Mouse (Mus musculus) cerebellum, adult 11-12 months (tissue): ENCODE measurements at regions not wholly inside any gene's neighbourhood (a gene's known extent, or its start where the extent isn't known, plus 50 kb on each side); places are given as distances from the start of the nearest gene placed in this dataset.

ENCODE experiments used
- DNase-seq: peaks from one replicate; pipeline ENCODE4 v3.0.0; 2022

DNA sequence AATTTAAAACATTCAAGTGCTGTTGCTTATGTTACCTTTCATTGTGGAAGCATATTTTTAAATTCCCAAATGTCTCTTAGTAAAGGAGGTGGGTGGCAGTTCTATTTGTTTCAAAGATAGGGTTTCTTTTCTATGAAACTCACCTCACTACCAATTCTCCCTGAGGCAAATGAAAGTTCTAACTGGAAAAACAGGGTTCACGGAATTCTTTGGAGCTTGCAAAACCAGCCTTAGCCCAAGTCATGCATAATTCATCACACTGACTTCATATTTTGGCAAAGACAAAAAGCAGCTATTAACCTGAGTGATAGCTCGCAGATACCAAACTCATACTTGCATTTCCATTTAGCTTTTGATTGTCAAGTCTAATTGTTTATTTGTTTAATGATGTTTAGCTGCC is 73.8 kb downstream of the Dio2 start:
- DNase-seq = no peak

DNA sequence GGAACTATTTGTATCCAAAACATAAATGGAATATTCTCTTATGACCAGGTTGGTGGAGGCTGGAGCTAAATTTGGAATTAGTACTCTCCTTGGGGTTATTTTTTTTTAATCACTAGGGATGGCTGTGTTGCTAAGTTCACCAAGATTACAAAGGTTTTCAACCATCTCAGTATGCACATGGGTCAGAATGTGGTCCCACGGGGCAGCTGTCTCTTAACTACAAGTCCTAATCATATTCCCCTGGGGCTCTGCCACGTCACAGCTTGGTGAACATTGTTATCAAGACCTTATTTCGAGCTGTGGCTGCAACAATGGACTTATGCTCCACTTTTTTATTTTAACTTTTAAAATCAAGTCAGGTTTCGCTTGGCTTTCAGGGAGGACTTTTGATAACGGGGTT is 92.8 kb downstream of the Dio2 start:
- no peak for DNase-seq

DNA sequence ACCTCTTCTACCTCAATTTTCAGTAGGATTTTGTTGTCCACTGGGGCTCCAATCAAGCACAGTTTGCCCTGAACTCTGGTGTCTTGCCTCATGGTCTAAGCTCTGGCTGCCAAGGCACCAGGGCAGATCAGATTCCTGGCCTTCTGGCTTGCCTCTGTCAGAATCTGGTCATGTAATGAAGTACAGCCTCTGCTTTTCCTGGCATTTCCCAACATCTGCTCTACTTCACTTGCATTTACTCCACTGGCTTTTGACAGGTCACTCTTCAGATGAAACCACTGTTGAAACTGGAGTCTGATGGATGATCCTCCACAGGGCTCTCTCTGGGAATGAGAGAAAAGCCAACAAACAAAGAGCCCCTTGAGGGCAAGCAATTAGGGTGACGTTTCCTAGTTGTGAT is 94.3 kb downstream of the Dio2 start:
- DNase-seq = no peak

DNA sequence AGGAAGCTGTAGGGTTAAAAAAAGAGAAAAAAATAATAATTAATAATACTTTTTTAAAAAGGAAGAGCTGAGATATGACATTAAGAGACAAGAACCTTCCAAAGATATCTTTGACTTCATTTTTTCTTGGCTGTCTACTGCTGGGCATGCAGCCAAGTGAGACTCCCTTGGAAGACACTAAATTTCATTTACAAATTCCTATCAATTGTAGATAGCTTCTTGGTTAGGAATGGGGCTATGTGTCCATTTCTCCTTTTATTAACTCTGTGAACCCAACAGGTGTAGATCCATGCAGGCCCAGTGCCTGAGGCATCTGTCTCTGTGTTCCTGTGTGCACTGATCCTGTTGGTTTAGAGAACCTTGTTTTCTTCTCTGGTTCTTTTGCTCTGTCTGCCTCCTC is 113.4 kb downstream of the Dio2 start:
- DNase-seq = peak; percentile 29

DNA sequence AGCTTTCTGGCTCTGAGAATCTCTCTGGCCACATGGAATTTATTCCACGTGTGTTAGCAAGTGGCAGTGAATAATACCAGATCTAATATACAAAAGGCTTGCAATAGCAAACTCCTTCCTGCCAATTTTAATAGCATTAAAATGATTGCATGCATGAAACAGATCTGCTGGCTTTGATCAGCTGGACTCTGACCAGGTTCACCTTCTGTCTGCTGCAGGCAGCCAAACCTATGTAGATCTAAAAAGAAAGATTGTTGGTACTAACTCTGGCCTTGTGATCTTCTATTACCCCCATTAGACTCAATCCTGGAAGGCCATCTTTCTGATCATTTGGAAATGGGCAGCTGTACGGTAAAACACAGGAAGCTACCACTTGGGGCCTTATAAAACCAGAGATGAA is 114.8 kb downstream of the Dio2 start:
- peak; percentile 80 for DNase-seq

DNA sequence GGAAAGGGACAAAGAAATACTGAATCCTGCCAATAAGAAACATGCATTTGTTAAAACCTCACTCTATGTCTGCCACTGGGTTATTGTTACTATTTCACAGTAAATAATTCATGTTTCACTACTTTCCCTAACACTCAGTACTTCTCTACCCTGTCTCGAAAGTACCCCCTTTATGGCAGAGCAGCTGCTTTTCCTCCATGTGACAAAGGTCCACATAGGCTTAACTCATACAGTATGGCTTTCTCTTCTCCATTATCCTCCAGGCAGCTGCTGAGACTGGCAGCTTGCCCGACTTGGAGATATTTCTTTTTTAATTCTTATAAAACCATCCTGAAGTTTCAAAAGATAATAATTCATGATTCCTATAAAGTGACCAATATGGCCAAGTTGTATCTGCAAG is 129.4 kb downstream of the Dio2 start:
- DNase-seq = no peak

DNA sequence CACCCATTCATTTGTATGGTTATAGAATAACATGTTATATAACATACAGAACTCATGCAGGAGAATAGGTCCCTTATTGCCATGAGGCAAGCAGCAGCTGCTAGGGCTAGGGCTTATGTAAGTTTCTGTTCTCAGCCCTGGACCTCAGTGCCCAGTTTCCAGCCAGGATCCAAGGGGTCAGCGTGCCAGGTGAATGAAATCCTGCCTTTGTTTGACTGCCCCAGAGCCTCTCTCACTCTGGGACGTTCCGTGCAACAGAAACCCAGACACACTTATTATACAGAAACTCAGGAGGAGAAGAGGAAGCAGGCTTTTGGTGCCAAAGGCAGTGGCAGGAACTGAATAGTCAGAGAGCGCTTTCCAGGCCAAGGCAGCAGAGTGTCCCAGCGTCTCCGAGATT is 130.3 kb downstream of the Dio2 start:
- peak; percentile 94 for DNase-seq

DNA sequence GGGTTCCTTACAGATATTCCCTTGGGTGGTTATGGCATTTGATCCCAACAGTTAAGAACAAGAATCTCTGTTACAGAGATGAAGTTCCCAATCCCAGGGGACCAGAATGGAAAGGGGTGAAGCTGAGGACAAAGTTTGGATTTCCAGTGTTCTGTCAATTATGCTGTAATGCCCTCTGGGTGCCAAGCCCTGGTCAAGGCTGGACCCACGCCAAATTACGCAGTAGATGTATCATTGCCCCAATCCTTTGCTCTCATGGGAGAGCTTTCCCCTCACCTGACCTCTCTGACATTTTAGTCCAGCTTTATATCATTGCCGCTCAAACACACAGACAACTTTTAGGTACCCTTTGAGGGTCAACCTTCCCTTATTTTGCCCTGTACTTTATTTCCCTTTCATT is 158.2 kb downstream of the Dio2 start:
- DNase-seq = no peak

DNA sequence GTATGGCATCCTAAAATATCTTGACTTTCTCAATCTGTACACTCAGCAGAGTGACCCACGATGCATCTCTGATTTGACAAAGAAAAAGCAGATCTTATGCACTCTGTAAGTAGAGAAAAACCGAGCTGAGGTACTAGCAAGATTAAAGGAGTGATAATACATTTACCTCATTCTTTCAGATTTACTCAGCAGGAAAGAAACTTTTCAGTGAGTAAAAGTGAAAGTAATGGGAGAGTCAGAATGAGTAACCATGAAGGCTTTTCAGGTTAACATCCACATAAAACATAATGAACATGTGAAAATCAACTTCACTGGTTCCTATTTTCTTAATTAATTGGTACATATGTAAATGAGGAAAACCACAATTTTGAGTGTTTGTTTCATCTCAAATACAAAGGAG is 162.1 kb downstream of the Dio2 start:
- DNase-seq = no peak

DNA sequence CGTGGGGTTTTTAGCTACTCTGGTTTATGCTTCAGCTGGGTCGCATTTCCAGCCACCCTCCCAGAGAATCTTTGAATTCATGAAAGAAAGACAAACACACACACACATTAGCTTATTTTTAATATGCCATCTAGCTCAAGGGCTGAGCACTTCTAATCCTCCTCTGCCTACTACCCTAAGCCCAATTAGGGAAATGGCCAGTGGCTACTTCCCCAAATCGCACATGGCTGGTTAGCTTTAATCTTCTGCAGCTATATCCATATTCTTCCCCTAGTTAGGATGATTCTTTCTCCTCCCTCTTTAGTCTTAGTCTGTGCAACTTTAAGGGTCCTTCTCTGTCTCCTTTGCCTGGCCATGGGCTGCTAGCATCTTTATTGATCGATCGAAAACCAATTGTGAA is 166.3 kb downstream of the Dio2 start:
- no peak for DNase-seq

DNA sequence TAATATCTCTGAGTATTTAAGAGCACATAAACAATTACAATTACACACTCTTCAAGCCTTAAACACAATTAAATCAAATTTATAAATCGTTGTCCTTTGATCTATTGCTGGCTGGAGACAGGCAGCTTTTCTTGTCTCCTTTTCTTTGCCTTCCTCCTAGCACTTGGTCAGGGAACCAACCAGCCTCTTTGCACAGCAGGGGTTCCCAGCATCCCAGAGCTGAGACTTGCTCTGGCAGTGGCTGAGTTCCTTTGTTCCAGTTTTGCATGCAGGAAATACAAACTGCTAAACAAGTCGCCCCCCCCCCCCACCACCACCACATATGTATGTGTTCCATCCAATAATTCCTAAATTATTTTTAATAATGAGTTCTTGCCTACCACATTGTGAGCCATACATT is 166.7 kb downstream of the Dio2 start:
- peak; percentile 59 for DNase-seq

DNA sequence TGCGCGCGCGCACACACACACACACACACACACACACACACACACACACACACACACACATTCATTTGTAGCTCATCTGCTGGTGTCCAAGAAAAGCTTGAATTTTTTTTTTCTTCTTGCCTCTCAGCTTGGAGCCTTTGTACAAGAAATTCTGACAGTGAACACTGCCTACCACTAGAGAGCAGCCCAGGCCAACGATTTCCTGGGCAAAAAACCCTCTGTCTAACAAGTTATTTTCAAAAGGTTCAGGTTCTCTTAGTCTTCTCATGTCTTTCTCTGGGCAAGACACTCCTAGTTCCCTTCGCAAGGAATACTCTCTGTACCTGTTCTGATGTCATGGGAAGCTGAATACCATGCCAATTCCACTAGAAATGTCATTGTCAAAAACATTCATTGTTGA is 171.9 kb downstream of the Dio2 start:
- DNase-seq = peak; percentile 70

DNA sequence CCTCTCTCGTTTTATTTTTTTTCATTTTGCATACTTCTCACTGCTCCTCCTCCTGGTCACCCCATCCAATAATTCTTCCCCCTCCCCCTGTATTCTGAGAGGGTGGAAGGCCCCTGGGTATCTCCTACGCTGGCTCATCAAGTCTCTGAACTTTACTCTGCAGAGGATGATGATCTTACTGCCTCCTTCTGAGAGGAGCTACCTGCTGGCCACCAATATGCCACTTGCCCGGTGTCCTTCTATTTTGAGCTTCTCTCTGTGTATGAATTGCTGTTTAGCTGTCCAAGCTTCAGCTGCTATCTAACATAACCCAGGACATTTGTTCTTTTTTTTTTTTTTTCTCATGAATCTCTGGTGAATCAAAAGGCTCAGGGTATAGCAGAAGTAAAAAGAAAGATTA is 173.2 kb downstream of the Dio2 start:
- DNase-seq = peak; percentile 82

DNA sequence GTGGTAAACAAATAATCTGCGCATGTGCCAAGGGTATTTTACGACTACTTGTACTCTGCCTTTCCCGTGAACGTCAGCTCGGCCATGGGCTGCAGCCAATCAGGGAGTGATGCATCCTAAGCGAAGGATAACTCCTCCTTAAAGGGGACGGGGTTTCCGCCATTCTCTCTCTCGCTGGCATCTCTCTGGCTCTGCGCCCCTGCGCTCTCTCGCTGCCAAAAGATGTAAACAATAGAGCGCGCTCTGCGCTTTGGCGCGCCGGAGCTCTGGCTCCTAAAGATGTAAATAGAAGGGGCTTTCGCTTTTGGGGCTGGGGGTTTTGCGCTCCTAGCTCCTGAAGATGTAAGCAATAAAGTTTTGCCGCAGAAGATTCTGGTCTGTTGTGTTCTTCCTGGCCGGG is 173.6 kb downstream of the Dio2 start:
- DNase-seq = peak; percentile 51

DNA sequence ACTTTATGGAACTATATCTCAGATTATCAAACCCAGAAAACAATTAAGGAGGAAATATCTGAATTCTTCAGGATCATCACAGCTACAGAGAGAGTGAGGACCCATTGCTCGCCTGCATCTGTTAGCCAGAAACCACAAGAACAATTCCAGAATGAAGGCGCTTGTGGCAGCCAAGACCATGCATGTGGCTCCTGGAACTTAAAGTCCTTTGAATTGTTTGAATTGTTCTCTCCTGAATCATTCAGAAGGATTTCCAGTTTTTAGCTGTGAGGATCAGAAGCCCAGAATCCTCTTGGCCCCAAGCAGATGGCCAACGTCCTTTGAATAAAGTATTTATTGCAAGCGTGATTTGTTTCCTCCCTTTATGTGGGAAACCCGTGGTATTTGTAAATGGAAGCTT is 195.9 kb downstream of the Dio2 start:
- no peak for DNase-seq
